Mouse (Mus musculus) left cerebral cortex, adult 2 months (tissue): ENCODE data around the gene Slc22a12. TPM values are rescaled to one million over a fixed set of nuclear protein-coding genes. Genes with fewer than 3 reads are reported as not detected.

ENCODE experiments used
- DNase-seq, 2 experiments: peaks; one replicate each; pipeline ENCODE4 v3.0.0; 2021 to 2022; ENCODE audit warnings: low spot score in 2 of 2, mixed read lengths in 1 of 2; ENCODE audit errors: extremely low spot score in 1 of 2
- H3K27ac ChIP-seq: fragments of 200-600 bp; 2 replicates; pipeline ENCODE4 v1.8.1; 2022
- H3K4me3 ChIP-seq: fragments of 200-600 bp; 2 replicates; pipeline ENCODE4 v1.8.1; 2022
- CTCF ChIP-seq: fragments of 200-600 bp; IDR thresholded peaks from 2 replicates; pipeline ENCODE4 v1.8.1; 2022; ENCODE audit warnings: antibody characterized with exemption, mild to moderate bottlenecking, moderate library complexity
- intact Hi-C: fragments of 180-260 bp; cut with DNase I; formaldehyde crosslinking; loops from one replicate; pipeline ENCODE4 v1.15.1; 2025
- total RNA-seq, 2 experiments: library from RNA; stranded (reverse); gene quantifications; 2 replicates each; pipeline ENCODE4 v1.2.3; 2021

Gene Slc22a12
- total RNA-seq, 2 experiments from 2014 or later: 0.68 TPM; not detected in 1

DNA sequence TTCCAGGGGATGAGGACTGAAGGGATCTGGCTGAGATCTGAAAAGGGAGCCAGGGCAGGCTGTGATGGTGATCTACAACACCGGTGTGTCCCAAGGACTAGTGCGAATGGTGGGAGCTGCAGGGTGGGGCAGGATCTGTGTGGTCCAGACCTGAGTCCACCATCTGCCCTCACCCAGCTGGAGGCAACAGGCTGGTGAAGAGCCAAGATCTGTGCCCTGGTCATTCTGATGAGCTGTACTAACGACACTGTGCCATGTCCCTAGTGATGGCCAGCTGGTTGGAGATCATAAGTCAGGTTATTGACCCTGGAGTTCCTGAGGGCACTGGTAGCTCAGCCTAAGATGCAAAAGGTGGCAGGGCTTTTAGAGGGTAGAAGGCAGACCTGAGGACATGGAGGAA is 15.4 kb downstream of the Slc22a12 start:
- Histone ChIP-seq H3K27ac (peak overlapping the region; percentile 53), H3K4me3 (no peak overlapping the region)
- no peak for TF ChIP-seq CTCF
- DNase-seq: no peak
- intact Hi-C loops: no loop called here

DNA sequence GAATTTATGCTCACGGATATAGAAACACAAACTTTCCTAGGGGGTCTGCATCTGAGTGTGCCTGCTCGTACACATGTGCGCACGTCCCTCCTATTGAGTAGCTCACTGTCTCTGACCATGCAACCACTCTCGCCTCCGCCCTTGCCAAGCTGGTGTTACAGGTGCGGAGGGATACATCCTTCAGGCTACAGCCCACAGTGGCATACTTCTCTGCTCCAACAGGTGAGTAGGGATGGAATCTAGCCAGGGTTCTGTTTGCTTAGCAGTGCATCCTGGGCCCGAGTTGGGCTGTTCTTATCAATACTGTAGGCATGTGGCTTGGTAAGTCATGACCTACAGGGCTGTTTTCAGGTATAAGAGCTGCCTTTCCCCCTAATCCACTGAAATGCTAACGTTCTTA is 16.8 kb downstream of the Slc22a12 start:
- DNase-seq: no peak
- intact Hi-C loops: no loop called here
- H3K27ac ChIP-seq: no peak overlapping the region
- H3K4me3 ChIP-seq: no peak overlapping the region
- TF ChIP-seq CTCF: no peak

DNA sequence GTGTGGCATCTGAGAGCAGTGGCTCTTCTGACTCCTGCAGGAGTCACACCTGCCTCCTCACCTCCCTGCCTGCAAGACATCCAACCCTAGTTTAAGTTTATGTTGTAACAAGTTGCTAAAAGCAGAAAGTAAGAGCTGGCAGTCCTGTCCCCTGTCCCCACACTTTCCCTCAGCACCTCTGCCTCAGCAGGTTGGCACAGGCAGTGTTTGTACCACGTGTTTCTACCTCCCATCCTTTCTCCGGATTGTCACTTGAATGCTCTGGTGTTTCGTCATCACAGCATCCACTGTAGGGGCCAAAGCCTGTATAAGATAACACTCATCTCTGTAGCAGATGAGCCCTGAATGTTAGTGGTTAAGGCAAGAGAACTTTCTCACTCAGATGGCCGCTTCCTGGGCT is 17.8 kb downstream of the Slc22a12 start:
- intact Hi-C loops: no loop called here
- Histone ChIP-seq H3K4me3 (no peak overlapping the region), H3K27ac (no peak overlapping the region)
- TF ChIP-seq CTCF: no peak
- DNase-seq: no peak

DNA sequence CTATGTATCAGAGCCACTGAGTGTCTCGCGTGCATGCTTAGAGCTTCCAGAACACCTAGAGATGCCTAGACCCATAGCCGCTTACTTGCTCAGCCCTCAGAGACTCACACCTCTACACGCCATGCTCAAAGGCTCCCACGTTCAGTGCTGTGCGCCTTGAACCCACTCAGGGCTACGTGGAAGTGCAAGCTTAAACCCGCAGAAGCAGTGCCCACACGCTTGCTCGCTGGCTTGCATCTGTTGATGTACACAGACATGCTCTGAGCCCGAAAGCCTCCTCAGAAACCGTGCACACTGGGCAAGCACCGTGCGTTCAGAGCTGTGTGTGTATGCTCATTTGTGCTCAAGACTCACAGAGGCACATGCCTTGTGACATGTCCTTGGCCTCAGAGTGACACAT is 20.5 kb downstream of the Slc22a12 start:
- Histone ChIP-seq H3K27ac (no peak overlapping the region), H3K4me3 (no peak overlapping the region)
- intact Hi-C loops: no loop called here
- no peak for DNase-seq
- TF ChIP-seq CTCF: no peak

DNA sequence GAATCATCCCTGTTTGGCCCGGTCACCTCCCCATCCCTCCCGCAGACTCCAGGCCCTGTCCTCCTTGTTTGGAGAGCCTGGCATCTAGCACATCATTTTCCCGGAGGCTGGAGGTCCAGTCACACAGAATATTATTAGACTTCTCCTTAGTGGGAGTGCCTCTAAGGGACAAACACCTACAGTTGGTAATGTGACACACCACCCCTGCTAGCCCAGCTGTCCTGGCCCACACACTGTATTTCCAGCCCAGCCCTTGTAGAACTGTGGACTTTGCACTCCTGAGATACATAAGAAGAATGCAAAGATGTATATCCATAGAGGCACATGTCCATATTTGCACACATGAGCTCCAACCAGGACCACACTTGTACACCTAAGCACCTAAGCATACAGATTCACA is 21.2 kb downstream of the Slc22a12 start:
- intact Hi-C loops: loop anchor here (1.0 kb wide), 1 partner anchor 17 kb away; no protein-coding TSS in a partner anchor
- no peak for TF ChIP-seq CTCF
- DNase-seq: no peak
- Histone ChIP-seq H3K4me3 (no peak overlapping the region), H3K27ac (peak overlapping the region; percentile 72; the same call in 1 of the 2 replicates)

DNA sequence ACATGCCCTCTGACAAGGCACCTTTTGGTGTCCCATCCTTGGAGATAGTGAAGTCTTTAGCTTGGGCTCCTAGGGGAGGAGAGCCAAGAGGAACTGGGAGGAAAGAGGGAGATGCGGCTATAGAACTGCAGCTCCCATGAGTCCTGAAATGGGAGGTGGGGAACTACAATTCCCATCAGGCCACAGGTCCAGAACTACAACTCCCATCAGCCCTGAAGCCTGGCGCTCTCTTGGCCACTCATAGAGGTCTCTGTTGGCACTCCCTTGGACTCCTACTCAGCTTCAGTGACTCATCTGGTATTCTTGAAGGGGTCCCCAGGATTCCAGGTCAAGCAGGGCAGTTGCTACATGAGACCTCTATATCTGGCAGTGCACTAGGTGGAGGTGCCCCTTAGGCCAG is 23.3 kb downstream of the Slc22a12 start:
- H3K4me3 ChIP-seq: no peak overlapping the region
- TF ChIP-seq CTCF: no peak
- intact Hi-C loops: no loop called here
- no peak for DNase-seq
- peak overlapping the region; percentile 71 for H3K27ac ChIP-seq

DNA sequence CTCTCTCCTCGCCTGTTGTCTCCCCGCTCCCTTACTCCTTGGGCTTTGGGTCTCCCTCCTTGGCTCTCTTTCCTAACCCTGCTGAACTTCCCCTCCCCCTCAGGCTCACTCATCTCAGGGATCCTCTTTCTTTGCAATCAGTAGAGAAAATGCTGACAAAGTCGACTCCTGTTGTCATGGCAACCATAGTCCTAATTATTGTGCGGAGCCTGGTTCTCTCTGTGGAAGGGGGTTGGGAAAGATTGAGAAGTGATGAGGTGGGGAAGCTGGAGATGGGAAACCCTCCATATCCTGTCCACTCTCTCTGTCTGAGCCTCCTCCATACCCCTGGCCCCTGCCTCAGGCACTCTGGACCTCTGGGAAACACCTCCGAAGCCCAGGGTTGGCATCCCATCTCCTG is 24.2 kb downstream of the Slc22a12 start:
- TF ChIP-seq CTCF: no peak
- DNase-seq: no peak
- Histone ChIP-seq H3K27ac (peak overlapping the region; percentile 71), H3K4me3 (no peak overlapping the region)
- intact Hi-C loops: no loop called here

DNA sequence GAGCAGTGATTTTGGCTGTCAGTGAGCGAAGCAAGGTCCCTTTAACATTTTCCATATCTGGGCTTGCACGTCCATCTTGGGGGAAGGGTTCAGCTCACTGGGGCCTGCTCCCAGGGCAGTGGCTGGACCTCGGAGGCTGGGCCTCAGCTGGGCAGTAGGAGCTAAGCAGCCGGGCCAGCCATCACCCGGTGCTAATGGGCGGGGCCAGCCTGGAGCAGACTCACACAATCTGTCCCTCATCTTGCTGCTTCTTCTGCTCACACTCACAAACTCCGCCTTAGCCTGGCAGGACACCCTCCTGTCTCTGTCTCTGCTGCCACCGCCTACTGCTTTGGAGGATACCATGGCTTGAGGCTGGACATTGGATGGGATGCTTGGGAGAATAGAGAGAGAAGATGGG is 26.7 kb downstream of the Slc22a12 start:
- H3K27ac ChIP-seq: 0 out of 2 replicates have a peak overlapping the region, but pooled peaks have one; percentile 32
- no peak overlapping the region for H3K4me3 ChIP-seq
- intact Hi-C loops: no loop called here
- no peak for DNase-seq
- TF ChIP-seq CTCF: no peak

DNA sequence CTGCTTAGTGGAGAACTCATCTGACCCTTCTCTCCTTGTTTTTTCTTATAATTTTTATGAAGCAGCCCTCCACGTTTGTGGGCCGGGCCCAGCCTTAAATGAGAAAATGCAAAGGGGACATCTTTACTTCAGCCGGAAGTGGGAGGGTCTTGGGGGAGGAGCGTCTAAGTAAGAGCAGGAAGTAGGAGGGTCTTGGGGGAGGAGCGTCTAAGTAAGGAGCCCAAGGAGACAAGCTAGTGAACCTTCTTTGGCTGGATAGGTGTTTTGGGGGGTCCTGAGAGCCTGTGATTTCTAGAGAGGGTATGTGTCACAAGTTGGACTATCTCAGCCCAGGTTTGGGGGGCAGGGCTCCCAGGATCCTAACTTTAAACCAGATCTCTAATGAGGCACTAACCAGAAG is 27.4 kb downstream of the Slc22a12 start:
- Histone ChIP-seq H3K27ac (no peak overlapping the region), H3K4me3 (no peak overlapping the region)
- no peak for TF ChIP-seq CTCF
- intact Hi-C loops: no loop called here
- no peak for DNase-seq

DNA sequence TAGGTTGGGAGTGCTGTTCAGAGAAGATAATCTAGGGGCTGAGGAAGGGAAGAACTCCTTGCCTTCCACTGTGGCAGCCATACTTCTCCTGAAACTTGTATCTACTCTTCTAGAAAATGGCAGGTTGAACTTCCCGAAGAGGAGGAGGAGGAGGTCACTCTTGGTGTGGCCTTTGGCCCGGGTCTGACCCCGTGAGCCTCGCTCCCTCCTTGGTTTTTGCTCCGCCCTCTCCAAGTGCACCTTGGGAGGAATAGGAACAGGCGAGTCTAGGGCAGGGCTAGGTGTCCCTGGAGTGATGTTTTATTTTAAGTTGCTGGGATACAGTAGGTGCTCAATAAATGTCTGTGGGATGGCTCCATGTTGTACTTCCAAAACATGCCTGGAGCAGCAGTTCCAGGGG is 27.9 kb downstream of the Slc22a12 start:
- intact Hi-C loops: no loop called here
- Histone ChIP-seq H3K4me3 (no peak overlapping the region), H3K27ac (no peak overlapping the region)
- TF ChIP-seq CTCF: no peak
- no peak for DNase-seq

DNA sequence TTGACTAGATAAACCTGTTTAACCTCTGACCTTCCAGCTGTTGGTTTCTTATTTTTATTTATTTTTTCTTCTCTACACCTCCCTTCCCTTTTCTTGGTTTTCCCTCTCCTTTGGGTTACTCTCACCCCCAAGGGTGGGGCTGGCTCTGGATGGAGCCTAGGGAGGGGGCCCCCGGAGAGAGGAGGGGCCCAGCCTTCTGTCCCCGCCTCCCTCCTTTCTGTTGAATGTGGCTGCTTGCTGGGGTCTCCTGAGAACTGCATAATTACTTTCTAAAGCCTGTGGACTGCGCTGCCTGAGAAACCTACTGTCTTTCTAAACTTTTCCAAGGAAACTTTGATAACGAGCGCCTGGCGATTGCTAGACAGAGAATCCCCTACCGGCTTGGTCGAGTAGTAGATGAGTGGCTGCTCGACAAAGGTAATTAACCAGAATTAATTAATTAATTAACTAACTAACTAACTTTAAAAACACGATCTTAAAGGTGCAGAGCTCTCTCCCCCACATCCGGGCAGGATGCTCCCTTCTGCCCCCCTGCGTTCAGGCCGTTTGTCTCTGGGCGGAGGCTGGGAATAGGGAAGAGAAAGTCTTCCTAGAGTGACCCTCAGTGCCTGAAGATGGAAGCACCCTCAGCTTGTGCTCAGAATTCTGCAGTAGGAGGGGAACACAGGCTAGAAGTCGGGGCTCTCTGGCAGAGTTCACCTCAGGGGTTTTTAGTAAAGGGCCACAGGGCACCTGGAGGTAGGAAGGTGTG is 29.3 kb downstream of the Slc22a12 start:
- Histone ChIP-seq H3K4me3 (no peak overlapping the region), H3K27ac (no peak overlapping the region; the same call in 1 of the 2 replicates)
- peak; percentile 17; the same call in 1 of the 2 replicates for TF ChIP-seq CTCF
- intact Hi-C loops: no loop called here
- DNase-seq: no peak

DNA sequence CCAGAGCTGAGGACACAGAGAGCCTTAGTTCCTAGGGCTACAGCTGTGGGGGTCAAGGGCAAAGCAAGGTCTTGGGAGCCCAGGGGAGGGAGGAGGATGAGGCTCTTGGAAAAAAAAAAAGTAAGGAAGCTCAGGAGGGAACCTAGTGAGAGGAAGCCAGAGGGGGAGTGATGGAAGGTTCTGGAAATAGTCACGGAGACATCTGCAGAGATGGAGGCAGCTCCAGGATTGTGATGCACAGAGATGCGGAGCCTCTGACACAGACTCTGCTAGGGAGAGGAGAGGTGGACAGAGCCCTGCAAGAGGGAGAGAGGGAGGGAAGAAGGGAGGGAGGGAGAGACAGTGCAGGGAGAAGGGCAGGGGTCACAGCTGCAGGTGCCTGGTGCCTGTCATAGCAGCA is 32.3 kb downstream of the Slc22a12 start:
- DNase-seq: no peak
- no peak for TF ChIP-seq CTCF
- peak overlapping the region; percentile 53; the same call in 1 of the 2 replicates for H3K27ac ChIP-seq
- H3K4me3 ChIP-seq: no peak overlapping the region
- intact Hi-C loops: no loop called here

DNA sequence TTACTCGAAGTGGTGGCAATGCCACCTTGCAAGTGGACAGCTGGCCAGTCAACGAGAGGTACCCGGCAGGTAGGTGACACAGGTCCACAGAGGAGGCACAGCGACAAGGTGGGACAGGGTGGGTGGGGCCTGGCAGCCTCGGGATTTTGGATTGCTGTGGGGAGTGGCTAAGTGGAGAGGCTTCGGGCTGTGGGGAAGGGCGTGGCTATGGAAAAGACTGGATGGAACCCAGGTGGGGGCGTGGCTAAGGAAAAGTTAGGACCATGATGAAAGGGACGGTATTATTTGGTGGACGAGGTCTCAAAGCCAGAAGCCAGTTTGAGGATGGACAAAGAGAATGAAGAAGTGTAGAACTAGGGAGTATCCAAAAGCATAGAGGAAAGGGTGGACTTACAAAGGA is 33.0 kb downstream of the Slc22a12 start:
- H3K4me3 ChIP-seq: no peak overlapping the region
- TF ChIP-seq CTCF: no peak
- DNase-seq: no peak
- intact Hi-C loops: no loop called here
- H3K27ac ChIP-seq: peak overlapping the region; percentile 53; the same call in 1 of the 2 replicates
